Mouse (Mus musculus) liver, embryonic 14.5 days (tissue): ENCODE results near the gene Tex35. TPM values are rescaled to one million over a fixed set of nuclear protein-coding genes. Genes with fewer than 3 reads are reported as not detected.

ENCODE experiments used
- ATAC-seq: fragments of 200-750 bp; cut with Nextera tagmentation; 2 replicates; pipeline ENCODE4 v1.8.0; 2017; ENCODE audit warnings: moderate number of reproducible peaks, mild to moderate bottlenecking, moderate library complexity; ENCODE audit not compliant: insufficient read depth
- DNase-seq, 3 experiments: peaks; one replicate each; pipeline ENCODE4 v3.0.0-alpha.2; 2012 to 2013; ENCODE audit warnings: low read depth in 3 of 3, low spot score in 3 of 3
- H3K27ac ChIP-seq: fragments of 300-500 bp; sonication (generic); 2 replicates; pipeline ENCODE4 v1.5.1; 2014; ENCODE audit warnings: moderate library complexity, mild to moderate bottlenecking, control low read depth, inconsistent platforms
- H3K27me3 ChIP-seq: fragments of 300-500 bp; sonication (generic); 2 replicates; pipeline ENCODE4 v1.6.1; 2014; ENCODE audit warnings: mild to moderate bottlenecking, low read length, moderate library complexity; ENCODE audit not compliant: control insufficient read depth, insufficient read depth
- H3K36me3 ChIP-seq: fragments of 300-500 bp; sonication (generic); replicated peaks from 2 replicates; pipeline ENCODE4 v1.6.1; 2014; ENCODE audit warnings: low read depth; ENCODE audit not compliant: control insufficient read depth, insufficient read depth
- H3K4me1 ChIP-seq, 2 experiments: fragments of 200-500 bp in 1 of 2; fragments of 300-500 bp in 1 of 2; sonication (generic) in 1 of 2; replicated peaks; 2 replicates each; pipeline ENCODE4 v1.6.1; 2012 to 2014; ENCODE audit warnings: antibody characterized with exemption in 1 of 2, inconsistent platforms in 1 of 2, low read length in 1 of 2; ENCODE audit not compliant: control insufficient read depth in 2 of 2, insufficient read depth in 2 of 2
- H3K4me2 ChIP-seq: fragments of 300-500 bp; sonication (generic); 2 replicates; pipeline ENCODE4 v1.6.1; 2014; ENCODE audit warnings: low read depth, mild to moderate bottlenecking, control low read depth, moderate library complexity
- H3K4me3 ChIP-seq, 2 experiments: fragments of 200-500 bp in 1 of 2; fragments of 300-500 bp in 1 of 2; sonication (generic) in 1 of 2; 2 replicates each; pipeline ENCODE4 v1.5.1; 2012 to 2014; ENCODE audit warnings: low read depth in 2 of 2, low read length in 2 of 2, mild to moderate bottlenecking in 2 of 2, control low read depth in 1 of 2, inconsistent platforms in 1 of 2, moderate library complexity in 1 of 2; ENCODE audit not compliant: insufficient read depth in 1 of 2
- H3K9ac ChIP-seq: fragments of 300-500 bp; sonication (generic); replicated peaks from 2 replicates; pipeline ENCODE4 v1.6.1; 2014; ENCODE audit warnings: mild to moderate bottlenecking, control low read depth, moderate library complexity
- H3K9me3 ChIP-seq: fragments of 300-500 bp; sonication (generic); 2 replicates; pipeline ENCODE4 v1.6.1; 2016; ENCODE audit warnings: low read length, mixed read lengths; ENCODE audit not compliant: control insufficient read depth
- CTCF ChIP-seq: IDR thresholded peaks from 2 replicates; pipeline ENCODE4 v1.5.1; 2016; ENCODE audit warnings: antibody characterized with exemption, low read depth, control low read depth
- EP300 ChIP-seq: IDR thresholded peaks from 2 replicates; pipeline ENCODE4 v1.6.1; 2016; ENCODE audit warnings: antibody characterized with exemption, low read depth
- WGBS: fragments of 180-500 bp; shearing (Covaris S2); extraction: QIAGEN DNeasy Blood & Tissue Kit; methylation state at CpG from one replicate; pipeline ENCODE4 v1.1.7; 2014; ENCODE audit not compliant: insufficient replicate concordance; 5-methylcytosine and 5-hydroxymethylcytosine counted together
- polyA plus RNA-seq, 2 experiments: library from polyadenylated mRNA; depleted of rRNA in 1 of 2; stranded (reverse) in 1 of 2; unstranded in 1 of 2; fragments of >200 nt; fragmentation: Nextera tagmentation in 1 of 2; extraction: Ambion mirVana in 1 of 2; gene quantifications; 2 replicates each; pipeline versions ENCODE4 v1.2.1 to v1.2.3; 2012 to 2014

Tex35 gene
- polyA plus RNA-seq, 2 experiments, result not detected

- Histone ChIP-seq H3K27ac (no peak overlapping the region), H3K9me3 (no peaks in the 10 kb centered on the region), H3K36me3 (no peaks in the 10 kb centered on the region), H3K4me2 (no peak overlapping the region), H3K27me3 (no peaks in the 10 kb centered on the region), H3K4me3 (no peak overlapping the region), H3K9ac (no peak overlapping the region), H3K4me1 (no peaks in the 10 kb centered on the region)
- WGBS, result 70% methylated on average over 3 of the region's 3 CpGs
- TF ChIP-seq EP300 (no peak), CTCF (no peak)
- ATAC-seq (no peak), DNase-seq (no peak)
These were observed 32.5 kb upstream of the Tex35 start for GRCm38 (mm10) chr1:157141014-157141413.

- no peaks in the 10 kb centered on the region for H3K27me3 ChIP-seq
- no peaks in the 10 kb centered on the region for H3K36me3 ChIP-seq
- 64% methylated on average over 1 of the region's 1 CpGs for WGBS
These were observed 29.4 kb upstream of the Tex35 start for GRCm38 (mm10) chr1:157137854-157138241.

GRCm38 (mm10) chr1:157137132-157137853, 28.8 kb upstream of the Tex35 start:
- no peaks in the 10 kb centered on the region for H3K27me3 ChIP-seq
- TF ChIP-seq CTCF (no peak), EP300 (no peak)
- H3K36me3 ChIP-seq, result no peaks in the 10 kb centered on the region
- H3K27ac ChIP-seq, result no peak overlapping the region
- 62% methylated on average over 9 of the region's 9 CpGs for WGBS
- H3K4me1 ChIP-seq, result no peaks in the 10 kb centered on the region
- H3K9me3 ChIP-seq, result no peaks in the 10 kb centered on the region
- no peak overlapping the region for H3K4me2 ChIP-seq
- no peak for DNase-seq
- no peak overlapping the region for H3K9ac ChIP-seq
- no peak overlapping the region for H3K4me3 ChIP-seq
- ATAC-seq, result no peak

More at GRCm38 (mm10) chr1:157137854-157138241, 29.4 kb upstream of the Tex35 start:
- ATAC-seq, result no peak
- TF ChIP-seq EP300 (no peak), CTCF (no peak)
- Histone ChIP-seq H3K4me1 (no peaks in the 10 kb centered on the region), H3K27ac (no peak overlapping the region), H3K9me3 (no peaks in the 10 kb centered on the region), H3K4me3 (no peak overlapping the region), H3K4me2 (no peak overlapping the region), H3K9ac (no peak overlapping the region)
- no peak for DNase-seq

- no peaks in the 10 kb centered on the region for H3K36me3 ChIP-seq
- no peaks in the 10 kb centered on the region for H3K4me1 ChIP-seq
- H3K27me3 ChIP-seq, result no peaks in the 10 kb centered on the region
- 51% methylated on average over 2 of the region's 2 CpGs for WGBS
- H3K9ac ChIP-seq, result no peak overlapping the region
- no peaks in the 10 kb centered on the region for H3K9me3 ChIP-seq
- H3K27ac ChIP-seq, result no peak overlapping the region
- TF ChIP-seq EP300 (no peak), CTCF (no peak)
- ATAC-seq (no peak), DNase-seq (no peak)
- H3K4me3 ChIP-seq, result no peak overlapping the region
- no peak overlapping the region for H3K4me2 ChIP-seq
These were observed 19.7 kb upstream of the Tex35 start for GRCm38 (mm10) chr1:157128219-157128618.

- ATAC-seq, result no peak
- H3K9ac ChIP-seq, result no peak overlapping the region
- WGBS, result 67% methylated on average over 3 of the region's 3 CpGs
These were observed 15.4 kb upstream of the Tex35 start for GRCm38 (mm10) chr1:157123836-157124235.

More at GRCm38 (mm10) chr1:157123836-157124235, 15.4 kb upstream of the Tex35 start:
- Histone ChIP-seq H3K4me3 (no peak overlapping the region), H3K27ac (no peak overlapping the region), H3K36me3 (no peaks in the 10 kb centered on the region), H3K9me3 (no peaks in the 10 kb centered on the region), H3K4me2 (no peak overlapping the region), H3K4me1 (no peaks in the 10 kb centered on the region), H3K27me3 (no peaks in the 10 kb centered on the region)
- no peak for TF ChIP-seq EP300
- TF ChIP-seq CTCF, result no peak
- DNase-seq, result no peak
